Mouse (Mus musculus) kidney, postnatal 0 days (tissue): ENCODE measurements around the gene Dus2. TPM values are rescaled to one million over a fixed set of nuclear protein-coding genes. Genes with fewer than 3 reads are reported as not detected.

Experiments
- ATAC-seq: fragments of 200-750 bp; cut with Nextera tagmentation; replicated peaks from 2 replicates; pipeline ENCODE4 v1.8.0; 2017; ENCODE audit warnings: low read depth, moderate number of reproducible peaks, moderate TSS enrichment, moderate library complexity; ENCODE audit not compliant: low FRiP score
- DNase-seq: peaks from one replicate; pipeline ENCODE4 v3.0.0-alpha.2; 2016; ENCODE audit warnings: low spot score
- H3K27ac ChIP-seq: fragments of 300-500 bp; sonication (generic); 2 replicates; pipeline ENCODE4 v1.5.1; 2014; ENCODE audit warnings: mild to moderate bottlenecking
- H3K27me3 ChIP-seq: fragments of 300-500 bp; sonication (generic); 2 replicates; pipeline ENCODE4 v1.6.1; 2014; ENCODE audit warnings: low read length, mixed read lengths; ENCODE audit not compliant: insufficient read depth
- H3K36me3 ChIP-seq: fragments of 300-500 bp; sonication (generic); 2 replicates; pipeline ENCODE4 v1.6.1; 2014; ENCODE audit warnings: low read length, mixed read lengths; ENCODE audit not compliant: insufficient read depth
- H3K4me1 ChIP-seq: fragments of 300-500 bp; sonication (generic); replicated peaks from 2 replicates; pipeline ENCODE4 v1.6.1; 2014; ENCODE audit warnings: antibody characterized with exemption, low read length, mixed read lengths; ENCODE audit not compliant: insufficient read depth
- H3K4me2 ChIP-seq: fragments of 300-500 bp; sonication (generic); 2 replicates; pipeline ENCODE4 v1.6.1; 2014; ENCODE audit warnings: mild to moderate bottlenecking, low read length, moderate library complexity, mixed read lengths
- H3K4me3 ChIP-seq: fragments of 300-500 bp; sonication (generic); replicated peaks from 2 replicates; pipeline ENCODE4 v1.5.1; 2014; ENCODE audit warnings: low read depth, low read length
- H3K9ac ChIP-seq: fragments of 300-500 bp; sonication (generic); 2 replicates; pipeline ENCODE4 v1.6.1; 2014; ENCODE audit warnings: low read depth, low read length
- H3K9me3 ChIP-seq: fragments of 300-500 bp; sonication (generic); replicated peaks from 2 replicates; pipeline ENCODE4 v1.6.1; 2016; ENCODE audit warnings: low read length, inconsistent platforms, mixed read lengths
- CTCF ChIP-seq: IDR thresholded peaks from 2 replicates; pipeline ENCODE4 v1.5.1; 2016; ENCODE audit warnings: antibody characterized with exemption, low read depth, mild to moderate bottlenecking, moderate library complexity
- WGBS: fragments of 180-500 bp; shearing (Covaris S2); extraction: QIAGEN DNeasy Blood & Tissue Kit; methylation state at CpG from one replicate; pipeline ENCODE4 v1.1.7; 2014; 5-methylcytosine and 5-hydroxymethylcytosine counted together
- polyA plus RNA-seq: library from polyadenylated mRNA; unstranded; fragments of >200 nt; fragmentation: Nextera tagmentation; extraction: Ambion mirVana; gene quantifications from 2 replicates; pipeline ENCODE4 v1.2.1, GENCODE M21; 2015

Dus2 gene
- polyA plus RNA-seq, 1 experiment from 2014 or later: 11.7 TPM

DNA sequence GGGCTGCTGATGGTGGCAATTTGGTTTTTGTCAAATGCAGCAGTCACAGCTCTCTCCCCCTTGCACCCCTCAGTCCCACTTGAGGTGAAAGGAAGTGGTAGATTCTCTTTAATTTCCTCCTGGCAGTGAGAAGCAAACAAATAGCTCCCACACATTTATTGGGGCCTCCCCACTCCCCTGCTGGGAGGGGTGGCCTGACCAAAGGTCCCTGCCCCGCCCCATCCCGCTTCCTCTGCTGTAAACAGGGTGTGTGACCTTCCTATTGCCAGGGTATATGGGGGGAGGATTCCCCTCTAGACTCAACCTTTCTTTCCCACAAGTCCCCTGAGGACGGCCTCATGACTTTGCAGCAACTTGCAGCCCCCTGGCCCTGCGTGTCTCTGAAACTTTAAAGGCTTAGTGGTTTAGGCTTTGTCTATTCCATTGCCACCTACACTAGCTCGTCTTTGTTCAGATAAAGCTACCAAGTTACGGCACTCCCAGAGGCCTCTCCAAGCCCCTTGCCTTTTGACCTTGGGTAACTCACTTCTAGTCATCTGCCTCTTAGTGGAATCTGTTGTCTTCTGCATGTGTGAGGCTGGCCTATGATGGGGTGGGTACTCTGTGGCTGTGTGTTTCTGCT is 63.2 kb downstream of the Dus2 start:
- H3K27ac ChIP-seq: no peak overlapping the region
- no peaks in the 10 kb centered on the region for H3K9me3 ChIP-seq
- no peaks in the 10 kb centered on the region; the same call in 1 of the 2 replicates for H3K4me1 ChIP-seq
- WGBS: 34% methylated on average over 6 of the region's 6 CpGs
- H3K27me3 ChIP-seq: no peaks in the 10 kb centered on the region
- no peak overlapping the region for H3K4me3 ChIP-seq
- no peak overlapping the region for H3K4me2 ChIP-seq
- peaks cover 20% of the 10 kb centered on the region; the same call in 1 of the 2 replicates for H3K36me3 ChIP-seq
- ATAC-seq: no peak
- no peak for DNase-seq
- H3K9ac ChIP-seq: no peak overlapping the region
- TF ChIP-seq CTCF: no peak

DNA sequence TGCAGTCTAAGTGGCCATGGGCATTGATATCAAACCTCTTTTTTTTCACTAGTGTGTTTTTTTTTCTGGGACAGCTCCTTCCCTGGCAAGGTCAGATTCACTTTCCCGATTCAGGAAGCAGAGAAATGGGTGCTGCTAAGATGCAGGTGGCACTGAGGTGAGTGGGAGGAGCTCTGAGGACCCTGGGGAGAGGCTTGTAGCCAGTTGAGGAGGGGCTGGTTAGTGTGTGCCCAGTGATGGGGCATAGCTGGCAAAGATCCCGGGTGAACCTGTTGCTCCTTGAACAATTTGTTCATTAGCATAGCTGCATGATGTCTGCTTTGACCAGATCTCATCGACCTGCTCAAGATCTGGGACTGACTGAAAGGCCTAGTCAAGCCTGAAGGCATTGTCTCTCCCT is 63.9 kb downstream of the Dus2 start:
- no peaks in the 10 kb centered on the region for H3K9me3 ChIP-seq
- 47% methylated on average over 3 of the region's 3 CpGs for WGBS
- H3K4me1 ChIP-seq: no peaks in the 10 kb centered on the region; the same call in 1 of the 2 replicates
- H3K36me3 ChIP-seq: peaks cover 20% of the 10 kb centered on the region; the same call in 1 of the 2 replicates
- no peak overlapping the region for H3K9ac ChIP-seq
- DNase-seq (no peak), ATAC-seq (no peak)
- H3K27me3 ChIP-seq: no peaks in the 10 kb centered on the region
- no peak for TF ChIP-seq CTCF
- no peak overlapping the region for H3K4me3 ChIP-seq
- no peak overlapping the region for H3K4me2 ChIP-seq
- H3K27ac ChIP-seq: no peak overlapping the region

DNA sequence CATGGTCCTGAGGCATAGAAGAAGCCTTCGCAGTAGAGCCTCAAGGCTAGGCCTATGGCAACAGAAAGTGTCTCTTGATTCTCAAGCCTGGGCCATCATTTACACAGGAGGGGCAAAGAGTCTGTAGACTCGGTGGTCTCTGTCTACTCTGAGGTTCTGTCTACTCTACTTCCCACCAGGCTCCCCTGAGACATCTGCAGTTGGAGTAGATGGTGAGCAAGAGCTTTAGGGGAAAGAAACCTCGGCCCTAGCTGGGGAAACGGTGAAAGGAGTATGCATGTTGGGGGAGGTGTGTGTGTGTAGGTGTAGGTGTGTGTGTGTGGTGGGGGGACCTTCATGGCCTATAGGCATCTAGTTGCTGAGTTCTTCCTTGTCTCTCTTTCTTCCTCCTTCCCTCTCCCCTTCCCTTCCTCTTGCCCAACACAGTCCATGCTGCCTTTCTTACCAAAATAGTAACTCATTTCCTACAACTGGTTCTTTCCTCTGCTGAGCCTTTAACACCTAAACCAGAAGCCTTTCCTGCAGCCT is 65.4 kb downstream of the Dus2 start:
- TF ChIP-seq CTCF: no peak
- Histone ChIP-seq H3K9ac (no peak overlapping the region), H3K9me3 (no peaks in the 10 kb centered on the region), H3K36me3 (peaks cover 10% of the 10 kb centered on the region; the same call in 1 of the 2 replicates), H3K4me2 (no peak overlapping the region), H3K27me3 (no peaks in the 10 kb centered on the region), H3K4me3 (no peak overlapping the region), H3K27ac (no peak overlapping the region), H3K4me1 (no peaks in the 10 kb centered on the region; the same call in 1 of the 2 replicates)
- no peak for DNase-seq
- ATAC-seq: no peak
- WGBS: 91% methylated on average over 4 of the region's 4 CpGs

DNA sequence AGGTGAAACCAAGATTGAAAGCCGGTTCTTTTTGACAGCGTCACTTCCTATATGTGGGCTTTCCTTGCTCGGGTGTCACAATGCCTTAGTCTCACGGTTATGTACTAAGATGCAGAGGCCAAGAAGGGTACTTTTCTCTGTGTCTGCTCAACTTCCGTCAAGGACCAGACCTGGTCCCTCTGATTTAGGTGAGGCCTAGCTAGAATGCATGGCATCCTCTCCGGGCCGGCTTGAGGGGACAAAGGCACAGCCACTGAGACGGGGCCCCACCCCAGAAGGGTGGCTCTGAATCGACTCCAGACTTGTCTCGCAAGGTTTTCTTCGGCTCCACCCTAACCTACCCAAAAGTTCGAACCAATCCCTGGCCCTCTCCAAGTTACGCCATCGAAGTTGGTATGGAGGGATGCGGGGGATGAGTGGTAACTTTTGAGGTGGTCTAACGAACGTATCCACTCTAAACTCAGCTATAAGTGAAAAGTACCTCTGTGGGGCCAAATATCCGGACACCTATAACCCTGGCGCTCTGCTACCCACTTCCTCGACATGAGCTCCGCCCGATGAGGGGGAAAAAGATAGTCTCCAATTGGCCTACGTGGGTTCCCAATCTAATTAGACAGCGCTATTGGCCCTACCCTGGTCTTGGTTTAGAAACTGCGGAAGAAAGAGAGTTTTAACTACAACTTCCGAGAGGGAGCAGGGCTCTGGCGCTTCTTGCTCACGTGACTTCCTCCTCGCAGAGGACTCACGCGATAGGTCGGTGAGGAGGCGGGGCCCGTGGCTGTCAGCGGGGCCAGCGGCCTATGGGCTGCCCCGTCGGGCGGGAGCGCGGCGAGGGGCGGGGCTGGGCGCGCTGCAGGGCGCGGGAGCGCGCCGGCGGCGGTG is 67.8 kb downstream of the Dus2 start, which contains the start of gene Nfatc3:
Gene Nfatc3, plus strand, starts transcription at position 110 of the 882 bp plus-strand sequence.
- Histone ChIP-seq H3K4me2 (peak within 1 kb of the TSS; percentile 63), H3K36me3 (no peaks in the 10 kb centered on the region), H3K9me3 (no peaks in the 10 kb centered on the region), H3K4me1 (peaks cover 6% of the 10 kb centered on the region; the same call in 1 of the 2 replicates), H3K27ac (peak within 1 kb of the TSS; percentile 97), H3K4me3 (peak within 1 kb of the TSS; percentile 91), H3K9ac (peak within 1 kb of the TSS; percentile 89), H3K27me3 (no peaks in the 10 kb centered on the region)
- under 1% methylated on average over 50 of the region's 52 CpGs for WGBS
- peak; percentile 100 for DNase-seq
- peak; percentile 99 for ATAC-seq
- TF ChIP-seq CTCF: no peak

DNA sequence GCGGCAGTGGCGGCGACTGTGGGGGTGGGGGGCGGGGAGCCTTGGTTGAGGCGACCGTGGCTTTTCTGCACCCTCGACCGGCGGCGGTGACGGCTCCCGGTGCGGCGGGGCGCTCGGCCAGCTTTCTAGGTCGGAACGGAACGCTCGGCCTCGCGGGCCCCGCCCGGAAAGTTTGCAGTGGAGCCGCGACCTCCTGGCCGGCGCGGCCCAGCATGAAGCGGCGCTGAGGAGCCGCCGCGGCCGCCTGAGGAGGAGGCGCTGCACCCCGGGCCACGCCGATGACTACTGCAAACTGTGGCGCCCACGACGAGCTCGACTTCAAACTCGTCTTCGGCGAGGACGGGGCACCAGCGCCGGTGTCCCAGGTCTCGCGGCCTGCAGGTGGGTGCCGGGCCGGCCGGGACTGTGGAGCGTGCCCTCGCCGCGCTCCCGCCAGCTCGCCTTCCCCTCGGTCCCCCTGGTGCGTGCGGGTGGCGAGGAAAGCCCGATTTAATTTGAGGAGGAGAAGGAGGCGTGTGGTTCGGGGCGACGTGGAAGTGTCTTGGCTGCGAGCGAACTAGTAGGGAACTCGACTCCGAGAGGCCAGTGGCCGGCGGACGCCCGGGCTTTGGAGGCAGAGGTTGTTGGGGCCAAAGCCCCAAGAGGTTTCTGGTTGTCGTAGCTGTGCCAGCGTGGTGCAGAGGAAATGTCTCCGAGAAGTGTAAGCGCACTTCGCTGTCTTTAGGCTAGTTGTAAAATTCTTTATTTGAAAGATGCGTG is 68.7 kb downstream of the Dus2 start:
- WGBS: under 1% methylated on average over 77 of the region's 83 CpGs
- Histone ChIP-seq H3K4me2 (peak overlapping the region; percentile 63), H3K27me3 (no peaks in the 10 kb centered on the region), H3K4me3 (peak overlapping the region; percentile 91), H3K27ac (peak overlapping the region; percentile 97), H3K36me3 (no peaks in the 10 kb centered on the region), H3K4me1 (peaks cover 6% of the 10 kb centered on the region; the same call in 1 of the 2 replicates), H3K9ac (peak overlapping the region; percentile 89), H3K9me3 (no peaks in the 10 kb centered on the region)
- DNase-seq (peak; percentile 74), ATAC-seq (peak; percentile 80)
- 0 out of 2 replicates have a peak, but pooled peaks have one; percentile 10 for TF ChIP-seq CTCF
